Mouse (Mus musculus) liver, adult 2 months (tissue): ENCODE measurements around the gene Cttn.

Experiments
- CTCF ChIP-seq: fragments of 200-500 bp; IDR thresholded peaks from 2 replicates; pipeline ENCODE4 v1.5.1; 2011; ENCODE audit warnings: low read depth, low read length, control low read depth
- POLR2A ChIP-seq: fragments of 200-500 bp; IDR thresholded peaks from 2 replicates; pipeline ENCODE4 v1.6.1; 2011; ENCODE audit warnings: low read length, control low read depth; ENCODE audit not compliant: insufficient read depth; ENCODE audit errors: extremely low read depth

- TF ChIP-seq CTCF (no peak), POLR2A (no peak)
These were observed 23.7 kb downstream of the Cttn start for GRCm38 (mm10) chr7:144447146-144447545.
